7 mouse cellular contexts compared by ENCODE assay signal in genomic region chr12:37108819-37109473, GRCm38 (mm10). TPM values are rescaled to one million over a fixed set of nuclear protein-coding genes. Genes with fewer than 3 reads are reported as not detected.
DNase-seq lines count a peak whose midpoint lies in the region; ATAC-seq and TF ChIP-seq lines count a peak whose summit lies in the region.

No protein-coding gene starts in this region.

- TF ChIP-seq POLR2A in lung, adult 2 months (IDR thresholded peaks at IDR 0.05; ENCODE audit: borderline replicate concordance, extremely low read depth, low read depth, low read length): no peak

- no peaks in the 10 kb centered on the region; the same call in 1 of the 2 replicates for H3K4me1 ChIP-seq in lung, adult 2 months (ENCODE audit: control insufficient read depth, insufficient read depth, low read length)
- H3K4me1 ChIP-seq in embryonic facial prominence, embryonic 12.5 days: peaks cover 15% of the 10 kb centered on the region
- H3K4me1 ChIP-seq in intestine, embryonic 15.5 days (replicated peaks): peaks cover 9% of the 10 kb centered on the region; the same call in 1 of the 2 replicates

- DNase-seq in lung, adult 2 months: peak; percentile 25
- DNase-seq in lung, postnatal 25 days (ENCODE audit: low spot score): no peak
- peak; percentile 95 for DNase-seq in heart, adult 11 months
- peak; percentile 33 for DNase-seq in mesoderm, embryonic 11.5 days (ENCODE audit: low read depth, low spot score)
- DNase-seq in yolk sac, embryonic 10.5 days (ENCODE audit: low spot score): peak; percentile 15

- H3K27me3 ChIP-seq in embryonic facial prominence, embryonic 12.5 days: peaks cover 27% of the 10 kb centered on the region
- H3K27me3 ChIP-seq in intestine, embryonic 15.5 days (replicated peaks): peaks cover 24% of the 10 kb centered on the region

- no peak for TF ChIP-seq CTCF in lung, adult 2 months (IDR thresholded peaks at IDR 0.05; ENCODE audit: insufficient read depth, low read length)

- peak; percentile 73; the same call in 1 of the 2 replicates for ATAC-seq in embryonic facial prominence, embryonic 12.5 days (ENCODE audit: insufficient number of reproducible peaks, insufficient read depth, low FRiP score, low TSS enrichment)
- peak; percentile 59 for ATAC-seq in intestine, embryonic 15.5 days

- H3K27ac ChIP-seq in embryonic facial prominence, embryonic 12.5 days: peak overlapping the region; percentile 12
- no peak overlapping the region for H3K27ac ChIP-seq in intestine, embryonic 15.5 days

- H3K36me3 ChIP-seq in embryonic facial prominence, embryonic 12.5 days: no peaks in the 10 kb centered on the region
- H3K36me3 ChIP-seq in intestine, embryonic 15.5 days: no peaks in the 10 kb centered on the region

- 3% methylated on average over 29 of the region's 29 CpGs for WGBS in lung, adult 2 months
- under 1% methylated on average over 29 of the region's 29 CpGs for WGBS in embryonic facial prominence, embryonic 12.5 days
- WGBS in intestine, embryonic 15.5 days: 2% methylated on average over 29 of the region's 29 CpGs

- H3K9ac ChIP-seq in embryonic facial prominence, embryonic 12.5 days: peak overlapping the region; percentile 57
- peak overlapping the region; percentile 39 for H3K9ac ChIP-seq in intestine, embryonic 15.5 days

- H3K9me3 ChIP-seq in embryonic facial prominence, embryonic 12.5 days: no peaks in the 10 kb centered on the region
- no peaks in the 10 kb centered on the region for H3K9me3 ChIP-seq in intestine, embryonic 15.5 days

- H3K4me2 ChIP-seq in embryonic facial prominence, embryonic 12.5 days (replicated peaks): peak overlapping the region; percentile 84
- peak overlapping the region; percentile 93 for H3K4me2 ChIP-seq in intestine, embryonic 15.5 days (replicated peaks)

- H3K4me3 ChIP-seq in lung, adult 2 months (replicated peaks; ENCODE audit: extremely low read depth, low read depth, low read length): peak overlapping the region; percentile 59
- peak overlapping the region; percentile 56 for H3K4me3 ChIP-seq in embryonic facial prominence, embryonic 12.5 days
- peak overlapping the region; percentile 45 for H3K4me3 ChIP-seq in intestine, embryonic 15.5 days (replicated peaks)

RNA-seq across cellular contexts. Expression of gene Meox2, which starts 0.6 kb away (rescaled TPM):
- 12.6 and 15.3 TPM in 2 replicates for polyA plus RNA-seq in lung, adult 2 months (2012; rRNA removed)
- 13.1 and 13.8 TPM in 2 replicates for polyA plus RNA-seq in embryonic facial prominence, embryonic 12.5 days (2016; fragmentation: Nextera tagmentation; extraction: Ambion mirVana)
- polyA plus RNA-seq in intestine, embryonic 15.5 days (2015; fragmentation: Nextera tagmentation; extraction: Ambion mirVana): 2.1 and 2.6 TPM in 2 replicates
